Mouse (Mus musculus) forebrain, embryonic 13.5 days (tissue): ENCODE measurements around the gene Cd8a. TPM values are rescaled to one million over a fixed set of nuclear protein-coding genes. Genes with fewer than 3 reads are reported as not detected.

Source experiments
- ATAC-seq: fragments of 200-750 bp; cut with Nextera tagmentation; 2 replicates; pipeline ENCODE4 v1.8.0; 2017
- H3K27ac ChIP-seq: fragments of 300-500 bp; sonication (generic); 2 replicates; pipeline ENCODE4 v1.5.1; 2015; ENCODE audit warnings: inconsistent platforms, mild to moderate bottlenecking, moderate library complexity
- H3K27me3 ChIP-seq: fragments of 300-500 bp; sonication (generic); 2 replicates; pipeline ENCODE4 v1.6.1; 2015; ENCODE audit warnings: mild to moderate bottlenecking, inconsistent platforms
- H3K36me3 ChIP-seq: fragments of 300-500 bp; sonication (generic); 2 replicates; pipeline ENCODE4 v1.6.1; 2015; ENCODE audit warnings: mild to moderate bottlenecking, inconsistent platforms; ENCODE audit not compliant: poor library complexity, severe bottlenecking
- H3K4me1 ChIP-seq: fragments of 300-500 bp; sonication (generic); 2 replicates; pipeline ENCODE4 v1.6.1; 2015; ENCODE audit warnings: inconsistent platforms
- H3K4me2 ChIP-seq: fragments of 300-500 bp; sonication (generic); 2 replicates; pipeline ENCODE4 v1.6.1; 2015; ENCODE audit warnings: inconsistent platforms, mild to moderate bottlenecking, moderate library complexity
- H3K4me3 ChIP-seq: fragments of 300-500 bp; sonication (generic); 2 replicates; pipeline ENCODE4 v1.5.1; 2015; ENCODE audit warnings: mild to moderate bottlenecking, inconsistent platforms
- H3K9ac ChIP-seq: fragments of 300-500 bp; sonication (generic); 2 replicates; pipeline ENCODE4 v1.6.1; 2015; ENCODE audit warnings: mild to moderate bottlenecking, inconsistent platforms
- H3K9me3 ChIP-seq: fragments of 300-500 bp; sonication (generic); replicated peaks from 2 replicates; pipeline ENCODE4 v1.6.1; 2016; ENCODE audit warnings: inconsistent platforms
- WGBS: fragments of 180-500 bp; shearing (Covaris S2); methylation state at CpG from one replicate; pipeline ENCODE4 v1.1.7; 2015; 5-methylcytosine and 5-hydroxymethylcytosine counted together
- polyA plus RNA-seq: library from polyadenylated mRNA; unstranded; fragments of >200 nt; fragmentation: Nextera tagmentation; extraction: Ambion mirVana; gene quantifications from 2 replicates; pipeline ENCODE4 v1.2.1, GENCODE M21; 2015

Gene Cd8a
- polyA plus RNA-seq, 1 experiment from 2014 or later = not detected

GRCm38 (mm10) chr6:71372041-71372720 is 1.0 kb upstream of the Cd8a start:
- Histone ChIP-seq H3K4me2 (no peak overlapping the region), H3K9me3 (no peaks in the 10 kb centered on the region), H3K9ac (no peak overlapping the region), H3K4me3 (no peak overlapping the region), H3K27ac (no peak overlapping the region), H3K36me3 (no peaks in the 10 kb centered on the region), H3K4me1 (no peaks in the 10 kb centered on the region), H3K27me3 (no peaks in the 10 kb centered on the region)
- 87% methylated on average over 5 of the region's 5 CpGs for WGBS
- ATAC-seq = no peak

DNA sequence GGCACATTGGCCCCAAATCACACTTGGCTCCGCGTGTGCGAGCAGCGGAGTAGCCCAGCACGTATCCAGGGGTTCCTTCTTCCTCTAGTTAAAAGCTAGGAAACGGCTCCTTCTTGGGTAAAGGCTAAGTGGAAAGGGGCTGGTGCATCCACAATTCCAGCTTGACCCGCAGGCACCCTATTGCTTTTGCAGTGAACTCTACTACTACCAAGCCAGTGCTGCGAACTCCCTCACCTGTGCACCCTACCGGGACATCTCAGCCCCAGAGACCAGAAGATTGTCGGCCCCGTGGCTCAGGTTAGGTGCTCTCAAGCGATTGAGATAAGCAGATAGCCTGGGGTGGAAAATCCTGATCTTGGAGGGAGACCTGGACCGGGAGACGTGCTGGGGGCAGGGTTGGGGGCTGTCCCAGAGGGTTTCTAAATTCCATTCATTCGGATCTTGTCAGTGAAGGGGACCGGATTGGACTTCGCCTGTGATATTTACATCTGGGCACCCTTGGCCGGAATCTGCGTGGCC is 1.1 kb downstream of the Cd8a start:
- Histone ChIP-seq H3K27ac (no peak overlapping the region), H3K9ac (no peak overlapping the region), H3K4me2 (no peak overlapping the region), H3K9me3 (no peaks in the 10 kb centered on the region), H3K4me3 (no peak overlapping the region), H3K27me3 (no peaks in the 10 kb centered on the region), H3K36me3 (no peaks in the 10 kb centered on the region), H3K4me1 (no peaks in the 10 kb centered on the region)
- 87% methylated on average over 19 of the region's 19 CpGs for WGBS
- no peak for ATAC-seq

DNA sequence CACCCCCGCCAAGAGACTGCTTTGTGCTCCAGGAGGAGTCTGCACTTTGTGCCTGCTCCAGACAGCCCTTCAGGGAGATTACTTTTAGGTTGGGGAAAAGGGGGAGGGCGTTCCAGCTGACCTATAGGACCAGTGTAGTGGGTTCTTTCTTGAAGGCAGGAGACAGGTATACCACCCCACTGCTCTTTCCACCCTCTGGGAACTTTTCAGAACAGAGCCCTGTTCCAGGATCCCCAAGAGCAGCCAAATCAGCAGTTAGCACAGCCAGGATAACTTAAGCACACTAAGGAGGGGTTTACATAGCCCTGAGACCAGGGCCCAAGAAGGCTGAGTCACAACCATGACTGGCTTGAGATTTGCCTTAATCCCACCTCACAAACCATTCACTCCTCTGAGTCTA is 1.7 kb downstream of the Cd8a start:
- WGBS = 84% methylated on average over 2 of the region's 2 CpGs

GRCm38 (mm10) chr6:71376711-71377110 is 3.5 kb downstream of the Cd8a start:
- H3K9ac ChIP-seq = no peak overlapping the region
- no peaks in the 10 kb centered on the region for H3K4me1 ChIP-seq
- no peaks in the 10 kb centered on the region for H3K27me3 ChIP-seq
- H3K27ac ChIP-seq = no peak overlapping the region
- H3K4me3 ChIP-seq = no peak overlapping the region
- no peaks in the 10 kb centered on the region for H3K36me3 ChIP-seq
- H3K9me3 ChIP-seq = no peaks in the 10 kb centered on the region
- H3K4me2 ChIP-seq = no peak overlapping the region
- WGBS = 95% methylated on average over 13 of the region's 13 CpGs
- no peak for ATAC-seq

More for the DNA sequence above, 1.7 kb downstream of the Cd8a start:
- Histone ChIP-seq H3K4me2 (no peak overlapping the region), H3K4me3 (no peak overlapping the region), H3K4me1 (no peaks in the 10 kb centered on the region), H3K27ac (no peak overlapping the region), H3K36me3 (no peaks in the 10 kb centered on the region), H3K27me3 (no peaks in the 10 kb centered on the region), H3K9ac (no peak overlapping the region), H3K9me3 (no peaks in the 10 kb centered on the region)
- no peak for ATAC-seq

DNA sequence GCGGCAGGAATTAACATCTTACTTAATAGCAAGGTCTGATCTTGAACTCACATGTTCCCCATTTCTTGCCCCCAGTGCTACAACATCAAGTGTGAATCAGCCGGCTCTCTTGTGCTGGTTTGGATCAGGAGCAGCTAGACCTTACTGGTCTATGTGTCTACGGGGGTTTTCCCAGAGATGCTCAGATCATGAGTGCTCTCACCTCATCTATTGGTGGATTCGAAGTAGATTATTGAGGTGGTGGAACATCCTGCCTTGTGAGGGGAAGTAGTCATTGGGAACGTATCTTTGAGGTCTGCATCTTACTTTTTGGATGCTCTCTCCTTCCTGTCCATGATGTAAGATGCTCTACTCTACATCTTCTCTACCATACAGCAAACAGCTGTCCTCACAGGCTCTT is 8.4 kb downstream of the Cd8a start:
- no peaks in the 10 kb centered on the region for H3K27me3 ChIP-seq
- WGBS = 95% methylated on average over 5 of the region's 5 CpGs
- H3K4me1 ChIP-seq = no peaks in the 10 kb centered on the region
- H3K9me3 ChIP-seq = no peaks in the 10 kb centered on the region
- H3K36me3 ChIP-seq = no peaks in the 10 kb centered on the region
- H3K27ac ChIP-seq = no peak overlapping the region
- H3K4me2 ChIP-seq = no peak overlapping the region
- H3K4me3 ChIP-seq = no peak overlapping the region
- no peak overlapping the region for H3K9ac ChIP-seq
- ATAC-seq = no peak

DNA sequence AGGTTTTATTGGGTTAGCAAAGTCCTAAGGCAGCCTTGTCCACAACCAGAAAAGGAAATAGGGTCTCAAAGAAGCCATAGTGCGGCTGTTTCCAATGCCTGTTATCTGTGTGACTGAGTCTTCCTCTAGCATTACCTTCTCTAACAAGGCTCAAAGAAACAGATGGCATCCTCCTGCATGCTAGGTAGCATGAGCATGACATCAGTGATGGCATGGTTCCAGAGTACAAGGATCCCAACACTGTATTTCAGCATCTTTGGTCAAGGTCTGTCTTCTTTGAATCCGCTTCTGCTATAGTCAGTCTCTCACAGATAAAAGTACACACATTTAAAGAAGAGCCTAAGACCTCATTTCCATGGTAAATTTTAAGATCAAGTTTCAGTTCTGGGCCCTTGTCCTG is 17.3 kb downstream of the Cd8a start:
- H3K4me1 ChIP-seq = no peaks in the 10 kb centered on the region
- ATAC-seq = no peak

GRCm38 (mm10) chr6:71396016-71396415 is 22.8 kb downstream of the Cd8a start:
- no peak overlapping the region for H3K4me3 ChIP-seq
- no peaks in the 10 kb centered on the region for H3K9me3 ChIP-seq
- ATAC-seq = no peak
- H3K36me3 ChIP-seq = peaks cover 49% of the 10 kb centered on the region
- no peaks in the 10 kb centered on the region for H3K27me3 ChIP-seq
- no peak overlapping the region for H3K4me2 ChIP-seq
- H3K9ac ChIP-seq = no peak overlapping the region
- WGBS = 95% methylated on average over 1 of the region's 1 CpGs
- no peak overlapping the region for H3K27ac ChIP-seq
- no peaks in the 10 kb centered on the region for H3K4me1 ChIP-seq

More for the DNA sequence above, 17.3 kb downstream of the Cd8a start:
- H3K27me3 ChIP-seq = no peaks in the 10 kb centered on the region
- no peak overlapping the region for H3K4me2 ChIP-seq
- H3K27ac ChIP-seq = no peak overlapping the region
- peaks cover 50% of the 10 kb centered on the region for H3K36me3 ChIP-seq
- H3K9ac ChIP-seq = no peak overlapping the region
- 94% methylated on average over 2 of the region's 2 CpGs for WGBS
- no peak overlapping the region for H3K4me3 ChIP-seq
- no peaks in the 10 kb centered on the region for H3K9me3 ChIP-seq

- Histone ChIP-seq H3K4me1 (no peaks in the 10 kb centered on the region), H3K9me3 (no peaks in the 10 kb centered on the region), H3K27me3 (no peaks in the 10 kb centered on the region), H3K4me3 (no peak overlapping the region), H3K9ac (no peak overlapping the region), H3K36me3 (peaks cover 42% of the 10 kb centered on the region), H3K27ac (no peak overlapping the region), H3K4me2 (no peak overlapping the region)
- ATAC-seq = no peak
- 88% methylated on average over 6 of the region's 6 CpGs for WGBS
These were observed 23.5 kb downstream of the Cd8a start for GRCm38 (mm10) chr6:71396761-71397160.

DNA sequence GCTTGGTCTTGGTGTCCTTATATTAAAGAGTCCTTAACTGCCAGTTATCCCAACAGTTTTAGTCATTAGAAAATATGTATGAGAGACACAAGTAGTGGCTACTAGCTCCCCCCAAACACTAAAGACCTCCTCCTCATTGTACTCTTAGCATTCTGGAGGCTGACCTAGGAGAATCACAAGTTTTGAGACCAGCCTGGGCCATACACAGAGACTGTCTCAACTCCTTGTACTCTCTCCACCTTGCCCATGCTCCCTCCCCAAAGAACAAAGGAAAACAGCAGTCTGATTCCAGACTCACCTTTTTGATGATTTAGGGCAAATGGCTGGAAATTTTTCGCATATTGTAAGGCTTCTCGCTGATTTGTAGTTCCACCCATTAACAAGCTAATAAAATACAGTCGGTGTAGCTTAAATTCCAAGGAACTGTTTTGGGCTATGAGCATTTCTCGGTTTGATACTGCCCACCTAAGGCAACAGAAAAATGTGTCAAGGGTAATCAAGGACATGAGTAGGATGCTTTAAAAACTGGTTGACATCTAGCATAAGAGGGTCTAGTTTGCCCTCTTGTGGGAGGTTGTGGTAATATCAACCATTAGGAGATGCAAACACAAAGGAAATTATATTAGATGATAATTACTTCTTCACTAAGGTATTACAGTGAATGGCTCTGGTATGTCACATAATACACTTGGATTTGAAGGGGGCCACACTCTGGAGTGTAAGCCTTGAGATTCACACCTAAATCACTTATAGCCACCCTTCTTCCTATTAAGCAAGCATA is 25.8 kb downstream of the Cd8a start:
- H3K27me3 ChIP-seq = no peaks in the 10 kb centered on the region
- WGBS = 86% methylated on average over 4 of the region's 4 CpGs
- no peaks in the 10 kb centered on the region for H3K4me1 ChIP-seq
- H3K9ac ChIP-seq = no peak overlapping the region
- no peak overlapping the region for H3K4me2 ChIP-seq
- H3K4me3 ChIP-seq = no peak overlapping the region
- H3K9me3 ChIP-seq = no peaks in the 10 kb centered on the region
- ATAC-seq = peak; percentile 58; the same call in 1 of the 2 replicates
- no peak overlapping the region for H3K27ac ChIP-seq
- peaks cover 25% of the 10 kb centered on the region for H3K36me3 ChIP-seq

DNA sequence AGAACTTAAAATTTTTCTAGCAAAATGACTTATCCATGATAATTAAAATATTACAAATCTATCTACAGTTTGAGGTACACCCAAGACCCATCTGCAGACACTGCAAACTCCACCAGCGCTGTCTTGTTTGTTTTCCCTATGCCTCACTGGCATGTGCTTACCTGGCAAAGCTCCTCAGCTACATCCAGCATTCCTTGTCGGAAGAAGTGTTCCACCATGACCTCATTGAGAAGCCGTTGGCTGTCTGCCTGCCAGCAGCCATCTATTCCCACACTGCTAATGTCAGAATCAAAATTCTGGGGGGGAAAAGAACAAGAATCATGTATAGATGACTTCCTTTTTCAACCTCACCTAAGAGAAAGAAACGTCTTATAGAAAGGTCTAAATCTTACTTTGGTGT is 41.4 kb downstream of the Cd8a start:
- Histone ChIP-seq H3K4me1 (no peaks in the 10 kb centered on the region), H3K27me3 (no peaks in the 10 kb centered on the region), H3K27ac (no peak overlapping the region), H3K9me3 (no peaks in the 10 kb centered on the region), H3K9ac (no peak overlapping the region), H3K4me2 (no peak overlapping the region), H3K36me3 (0 out of 2 replicates have a peak, but pooled peaks cover 16% of the 10 kb centered on the region), H3K4me3 (no peak overlapping the region)
- 81% methylated on average over 4 of the region's 4 CpGs for WGBS
- ATAC-seq = no peak

DNA sequence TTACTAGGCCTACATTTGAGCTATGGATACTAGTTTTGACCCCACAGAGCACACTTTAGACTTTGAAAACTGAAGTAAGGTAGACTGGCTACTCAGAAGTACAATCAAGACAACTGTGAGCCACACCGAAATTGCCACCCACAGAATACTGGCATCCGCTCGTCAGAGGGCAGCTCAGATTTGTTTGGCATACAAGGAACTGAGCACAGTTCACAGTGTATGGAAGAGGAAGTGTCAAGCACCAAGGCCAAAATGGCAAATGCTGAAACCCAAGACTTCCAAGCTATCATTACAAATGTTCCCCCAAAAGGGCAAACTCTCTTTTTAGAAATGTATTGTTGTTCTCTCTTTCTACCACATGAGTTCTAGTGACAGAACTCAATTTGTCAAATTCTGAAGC is 42.2 kb downstream of the Cd8a start:
- Histone ChIP-seq H3K4me1 (no peaks in the 10 kb centered on the region), H3K27me3 (no peaks in the 10 kb centered on the region), H3K4me3 (no peak overlapping the region), H3K4me2 (no peak overlapping the region), H3K27ac (no peak overlapping the region), H3K9ac (no peak overlapping the region), H3K9me3 (no peaks in the 10 kb centered on the region), H3K36me3 (0 out of 2 replicates have a peak, but pooled peaks cover 16% of the 10 kb centered on the region)
- ATAC-seq = no peak
- 96% methylated on average over 3 of the region's 3 CpGs for WGBS

DNA sequence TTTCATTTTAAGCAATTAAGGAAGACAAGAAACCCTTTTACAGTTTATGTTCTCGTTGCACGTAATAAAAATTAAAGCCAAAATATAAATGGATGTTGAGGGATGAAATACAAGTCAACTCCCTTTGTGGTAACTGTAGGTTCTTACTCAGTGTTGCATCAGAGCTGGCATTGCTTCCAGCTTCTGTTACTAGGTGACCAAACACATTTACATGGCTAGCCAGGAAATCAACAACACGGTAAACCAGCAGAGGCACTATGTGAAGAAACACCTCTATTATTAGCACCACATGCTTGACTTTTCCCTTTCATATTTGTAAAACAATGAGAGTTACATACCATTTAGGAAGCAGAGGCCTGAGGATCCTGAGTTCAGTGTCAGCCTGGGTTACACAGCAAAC is 45.6 kb downstream of the Cd8a start:
- Histone ChIP-seq H3K9ac (no peak overlapping the region), H3K36me3 (no peaks in the 10 kb centered on the region), H3K9me3 (no peaks in the 10 kb centered on the region), H3K4me3 (no peak overlapping the region), H3K4me1 (no peaks in the 10 kb centered on the region), H3K27me3 (no peaks in the 10 kb centered on the region), H3K27ac (no peak overlapping the region), H3K4me2 (no peak overlapping the region)
- WGBS = 93% methylated on average over 3 of the region's 3 CpGs
- no peak for ATAC-seq
